Mouse (Mus musculus) stomach, postnatal 0 days (tissue): ENCODE data around the gene Sumo3.

Source experiments
- CTCF ChIP-seq: IDR thresholded peaks from 2 replicates; pipeline ENCODE4 v1.5.1; 2016; ENCODE audit warnings: antibody characterized with exemption, low read depth, mild to moderate bottlenecking, moderate library complexity
- EP300 ChIP-seq: optimal IDR thresholded peaks from 2 replicates; pipeline ENCODE3; 2016; ENCODE audit warnings: antibody characterized with exemption

DNA sequence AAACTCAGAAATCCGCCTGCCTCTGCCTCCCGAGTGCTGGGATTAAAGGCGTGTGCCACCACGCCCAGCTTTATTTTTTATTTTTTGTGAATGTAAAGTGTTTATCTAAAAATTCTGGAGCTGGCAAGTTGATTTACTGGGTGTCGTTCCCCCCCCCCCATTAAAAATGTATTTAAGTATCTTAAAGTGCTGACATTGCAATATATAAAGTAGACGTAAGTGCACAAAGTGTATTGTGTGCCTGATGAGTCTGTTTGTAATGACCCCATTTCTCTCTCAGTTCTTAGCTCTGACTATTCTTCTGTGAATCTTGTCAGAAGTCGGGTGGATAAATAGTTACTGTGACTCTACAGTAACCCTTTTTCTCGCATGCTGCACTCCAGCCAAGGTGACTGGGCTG lies 9.8 kb downstream of the Sumo3 start:
- TF ChIP-seq CTCF: no peak
- no peak for TF ChIP-seq EP300
